In genomic region chr14:121780942-121781531, GRCm38 (mm10) we compare ENCODE assay signal across 10 mouse cellular contexts. TPM values are rescaled to one million over a fixed set of nuclear protein-coding genes. Genes with fewer than 3 reads are reported as not detected.
DNase-seq lines count a peak whose midpoint lies in the region; ATAC-seq lines count a peak whose summit lies in the region.
"Had no signal": no experiment of that assay in that cellular context is flagged by ENCODE, and none has a peak within 500 bp of the region (broad histone marks: within the 10 kb centered on the region; RNA-seq: fewer than 3 reads in every experiment).

No protein-coding gene starts in this region.

- H3K4me3 ChIP-seq in neural tube, embryonic 11.5 days (ENCODE audit: low read depth, low read length) = no peak overlapping the region
- no peak overlapping the region for H3K4me3 ChIP-seq in limb, embryonic 15.5 days
- H3K4me3 ChIP-seq in stomach, embryonic 16.5 days (replicated peaks; ENCODE audit: low read length) = no peak overlapping the region
- H3K4me3 ChIP-seq in midbrain, embryonic 13.5 days (replicated peaks) = no peak overlapping the region

- WGBS in neural tube, embryonic 11.5 days = 58% methylated on average over 12 of the region's 12 CpGs
- WGBS in limb, embryonic 15.5 days = 21% methylated on average over 12 of the region's 12 CpGs
- WGBS in stomach, embryonic 16.5 days = 12% methylated on average over 12 of the region's 12 CpGs
- WGBS in midbrain, embryonic 13.5 days = 68% methylated on average over 12 of the region's 12 CpGs

- no peaks in the 10 kb centered on the region for H3K4me1 ChIP-seq in neural tube, embryonic 11.5 days (ENCODE audit: control insufficient read depth, insufficient read depth, low read length)
- H3K4me1 ChIP-seq in limb, embryonic 15.5 days = peaks cover 18% of the 10 kb centered on the region
- peaks cover 35% of the 10 kb centered on the region for H3K4me1 ChIP-seq in stomach, embryonic 16.5 days (ENCODE audit: control insufficient read depth, insufficient read depth, low read length)
- H3K4me1 ChIP-seq in midbrain, embryonic 13.5 days (replicated peaks) = no peaks in the 10 kb centered on the region

- H3K9me3 ChIP-seq in neural tube, embryonic 11.5 days (ENCODE audit: control insufficient read depth, low read length) = no peaks in the 10 kb centered on the region
- H3K9me3 ChIP-seq in limb, embryonic 15.5 days = no peaks in the 10 kb centered on the region
- no peaks in the 10 kb centered on the region for H3K9me3 ChIP-seq in stomach, embryonic 16.5 days (replicated peaks; ENCODE audit: control insufficient read depth, low read length)
- no peaks in the 10 kb centered on the region for H3K9me3 ChIP-seq in midbrain, embryonic 13.5 days
- H3K9me3 ChIP-seq: G1E had no signal

- H3K9ac ChIP-seq in neural tube, embryonic 11.5 days (ENCODE audit: low read length) = no peak overlapping the region
- H3K9ac ChIP-seq in limb, embryonic 15.5 days = no peak overlapping the region
- peak overlapping the region; percentile 3; the same call in 1 of the 2 replicates for H3K9ac ChIP-seq in stomach, embryonic 16.5 days (ENCODE audit: low read length)
- no peak overlapping the region for H3K9ac ChIP-seq in midbrain, embryonic 13.5 days (replicated peaks)
- H3K9ac ChIP-seq: liver, embryonic 14.5 days had no signal

- H3K27ac ChIP-seq in neural tube, embryonic 11.5 days (ENCODE audit: low read depth, low read length) = 0 out of 2 replicates have a peak overlapping the region, but pooled peaks have one; percentile 7
- H3K27ac ChIP-seq in limb, embryonic 15.5 days = peak overlapping the region; percentile 71
- H3K27ac ChIP-seq in stomach, embryonic 16.5 days (ENCODE audit: low read length) = peak overlapping the region; percentile 88
- no peak overlapping the region for H3K27ac ChIP-seq in midbrain, embryonic 13.5 days
- H3K27ac ChIP-seq: liver, embryonic 14.5 days had no signal

- H3K4me2 ChIP-seq in neural tube, embryonic 11.5 days (ENCODE audit: low read depth) = no peak overlapping the region
- H3K4me2 ChIP-seq in limb, embryonic 15.5 days = no peak overlapping the region
- peak overlapping the region; percentile 17; the same call in 1 of the 2 replicates for H3K4me2 ChIP-seq in stomach, embryonic 16.5 days (ENCODE audit: low read depth, low read length)
- no peak overlapping the region for H3K4me2 ChIP-seq in midbrain, embryonic 13.5 days (replicated peaks)

- ATAC-seq in neural tube, embryonic 11.5 days (ENCODE audit: insufficient read depth, low FRiP score, low TSS enrichment) = no peak
- ATAC-seq in limb, embryonic 15.5 days (ENCODE audit: insufficient number of reproducible peaks, low FRiP score, low TSS enrichment, low read depth) = no peak
- peak; percentile 76 for ATAC-seq in stomach, embryonic 16.5 days (ENCODE audit: insufficient read depth, low FRiP score)
- no peak for ATAC-seq in midbrain, embryonic 13.5 days

- no peak for DNase-seq in neural tube, embryonic 11.5 days (ENCODE audit: low spot score)
- DNase-seq in neural tube, embryonic 10.5 days (ENCODE audit: extremely low spot score, low spot score) = no peak
- peak; percentile 60 for DNase-seq in heart, postnatal 4 days
- DNase-seq in cerebellum, postnatal 10 days = no peak
- no peak for DNase-seq in layer of hippocampus, postnatal 25 days (ENCODE audit: extremely low spot score in 1 of 2, low spot score in 1 of 2)

- no peaks in the 10 kb centered on the region for H3K36me3 ChIP-seq in neural tube, embryonic 11.5 days (ENCODE audit: control insufficient read depth, insufficient read depth, low read length)
- H3K36me3 ChIP-seq in limb, embryonic 15.5 days = no peaks in the 10 kb centered on the region
- no peaks in the 10 kb centered on the region for H3K36me3 ChIP-seq in stomach, embryonic 16.5 days (ENCODE audit: control insufficient read depth, insufficient read depth, low read length)
- H3K36me3 ChIP-seq in midbrain, embryonic 13.5 days = no peaks in the 10 kb centered on the region

- H3K27me3 ChIP-seq in neural tube, embryonic 11.5 days (ENCODE audit: control insufficient read depth, insufficient read depth, low read length) = no peaks in the 10 kb centered on the region
- no peaks in the 10 kb centered on the region; the same call in 1 of the 2 replicates for H3K27me3 ChIP-seq in limb, embryonic 15.5 days
- H3K27me3 ChIP-seq in stomach, embryonic 16.5 days (ENCODE audit: control insufficient read depth, insufficient read depth, low read length) = no peaks in the 10 kb centered on the region
- no peaks in the 10 kb centered on the region for H3K27me3 ChIP-seq in midbrain, embryonic 13.5 days

RNA-seq across cellular contexts. Expression of gene Dock9, which starts 16.6 kb away (rescaled TPM):
- 4.2 and 5.4 TPM in 2 replicates for polyA plus RNA-seq in neural tube, embryonic 11.5 days (2014; fragmentation: Nextera tagmentation; extraction: Ambion mirVana)
- 10 to 100 TPM; 28.5 to 30.9 TPM for total RNA-seq in heart, postnatal 4 days (2021)
- 10.2 and 11.0 TPM in 2 replicates for polyA plus RNA-seq in limb, embryonic 15.5 days (2015; fragmentation: Nextera tagmentation; extraction: Ambion mirVana)
- polyA plus RNA-seq in stomach, embryonic 16.5 days (2015; fragmentation: Nextera tagmentation; extraction: Ambion mirVana) = 15.7 and 18.4 TPM in 2 replicates
- polyA plus RNA-seq in midbrain, embryonic 13.5 days (2015; fragmentation: Nextera tagmentation; extraction: Ambion mirVana) = 5.1 and 5.5 TPM in 2 replicates
- total RNA-seq in layer of hippocampus, postnatal 25 days (2021) = 100 to 1,000 TPM; 195 to 220 TPM
